Mouse (Mus musculus): ENCODE results near the gene Mthfsd.
A peak's percentile ranks its signal among the peaks of the same experiment; 100 is the strongest.

Gene Mthfsd

DNA sequence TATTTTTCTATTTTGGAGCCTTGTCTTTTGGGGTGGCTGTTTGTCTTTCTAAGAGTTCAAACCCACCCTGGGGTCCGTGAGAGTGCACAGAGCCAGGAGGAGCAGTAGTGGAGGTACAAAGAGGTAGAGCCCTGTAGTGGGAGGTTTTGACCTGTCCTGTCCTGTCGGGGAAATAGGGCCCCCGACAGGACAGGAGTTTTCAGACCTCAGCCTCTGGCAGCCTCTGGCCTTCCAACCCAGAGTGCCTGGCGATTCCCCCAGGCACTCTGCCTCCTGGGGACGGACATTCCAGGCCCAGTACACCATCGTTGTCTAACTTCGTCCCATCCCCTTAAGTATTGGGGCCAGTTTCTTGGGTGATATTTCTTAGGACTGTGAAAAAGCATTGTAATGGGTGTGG lies 14.2 kb upstream of the Mthfsd start:
- no peak for DNase-seq (ENCODE audit: inconsistent age in 2 of 2, low spot score in 1 of 2)

- DNase-seq (ENCODE audit: inconsistent age in 2 of 2, low spot score in 1 of 2), result no peak
These were observed 13.5 kb upstream of the Mthfsd start for GRCm38 (mm10) chr8:121121704-121122103.

DNA sequence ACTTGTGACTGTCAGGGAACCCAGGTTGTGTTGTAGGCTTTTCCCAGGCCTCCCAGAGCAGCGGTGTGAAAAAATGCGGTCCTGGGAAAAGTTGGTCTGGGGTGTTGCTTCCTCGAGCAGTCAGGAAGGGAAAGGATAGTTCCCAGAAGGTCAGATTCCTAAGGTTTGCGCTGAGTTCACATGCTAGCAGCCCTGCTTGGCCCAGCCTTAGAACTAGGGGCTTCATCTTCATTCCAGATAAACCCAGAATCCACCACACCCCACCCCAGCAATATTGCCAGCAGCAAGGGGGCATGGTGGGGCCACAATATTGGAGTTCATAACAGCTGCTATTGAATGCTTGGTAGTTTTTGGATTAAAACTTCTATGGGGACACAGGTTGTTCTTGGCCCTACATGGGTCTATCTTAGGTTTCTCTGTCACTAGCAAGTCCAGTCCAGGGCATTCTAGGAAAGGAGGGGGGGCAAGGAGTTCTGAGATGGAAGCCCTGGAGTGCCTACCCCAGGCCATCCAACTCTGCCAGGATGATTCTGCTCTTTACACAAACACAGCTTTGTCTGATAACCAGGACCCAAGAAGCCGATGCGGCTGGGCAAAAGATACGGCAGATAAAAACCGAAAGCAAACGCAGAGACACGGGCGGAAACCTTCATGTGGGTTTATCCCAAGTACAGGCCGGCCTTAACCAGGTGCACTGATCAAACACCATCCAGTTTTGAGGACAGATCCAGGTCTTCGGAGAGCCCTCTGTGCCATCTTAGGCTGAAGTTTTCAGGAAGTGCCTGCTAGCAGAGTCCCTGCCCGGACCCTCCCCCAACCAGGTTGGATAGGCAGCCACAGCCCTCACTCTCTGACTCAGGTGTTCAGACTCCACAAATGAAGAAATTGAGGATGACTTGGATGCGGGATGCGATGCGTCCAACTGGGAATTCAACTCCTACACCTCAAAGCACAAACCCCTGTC lies 12.5 kb upstream of the Mthfsd start:
- no peak for DNase-seq (ENCODE audit: inconsistent age in 2 of 2, low spot score in 1 of 2)

- no peak for DNase-seq (ENCODE audit: inconsistent age in 2 of 2, low spot score in 1 of 2)
These were observed 11.7 kb upstream of the Mthfsd start for GRCm38 (mm10) chr8:121119635-121120455.

DNA sequence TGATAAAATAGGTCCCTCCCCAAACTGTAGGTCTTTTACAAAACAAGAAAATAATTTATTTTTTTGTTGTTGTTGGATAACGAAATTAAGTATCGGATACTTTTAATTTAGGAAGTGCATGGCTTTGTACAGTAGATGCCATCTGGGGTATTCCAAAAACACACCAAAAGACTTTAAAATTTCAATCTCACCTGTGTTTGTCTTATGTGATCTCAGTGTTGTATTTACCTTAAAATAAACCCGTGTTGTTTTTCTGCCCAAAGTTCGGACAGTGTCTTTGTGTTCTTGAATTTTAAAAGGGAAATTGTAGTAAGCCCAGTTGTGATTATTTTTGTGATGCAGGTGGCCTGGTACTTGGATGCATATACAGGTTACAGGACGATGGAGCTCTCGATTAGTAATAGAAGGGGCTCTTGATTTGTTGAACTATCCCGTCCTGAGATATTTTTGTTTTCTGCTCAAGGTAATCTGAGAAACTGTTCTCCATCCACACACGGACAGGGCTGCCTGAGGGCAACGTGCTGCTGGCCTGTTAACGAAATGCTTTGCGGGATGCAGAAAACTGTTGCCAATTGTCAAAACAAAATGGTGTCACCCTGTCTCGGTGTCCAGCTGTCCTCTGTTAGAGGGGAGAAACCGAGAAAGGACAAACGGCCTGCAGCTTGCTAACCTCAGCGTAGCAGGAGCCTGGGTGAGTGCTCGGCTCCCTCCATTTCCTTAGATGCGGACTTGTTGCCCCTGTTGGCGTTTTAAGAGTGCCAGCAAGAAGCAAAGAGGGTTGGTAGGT lies 10.6 kb upstream of the Mthfsd start:
- no peak for DNase-seq (ENCODE audit: inconsistent age in 2 of 2, low spot score in 1 of 2)

DNA sequence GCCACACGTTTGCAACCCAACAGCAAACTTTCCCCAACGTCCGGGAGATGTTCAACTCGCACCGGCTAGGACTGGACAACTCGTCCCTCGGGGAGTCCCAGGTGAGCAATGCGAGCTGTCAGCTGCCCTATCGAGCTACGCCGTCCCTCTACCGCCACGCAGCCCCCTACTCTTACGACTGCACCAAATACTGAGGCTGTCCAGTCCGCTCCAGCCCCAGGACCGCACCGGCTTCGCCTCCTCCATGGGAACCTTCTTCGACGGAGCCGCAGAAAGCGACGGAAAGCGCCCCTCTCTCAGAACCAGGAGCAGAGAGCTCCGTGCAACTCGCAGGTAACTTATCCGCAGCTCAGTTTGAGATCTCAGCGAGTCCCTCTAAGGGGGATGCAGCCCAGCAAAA lies 9.7 kb upstream of the Mthfsd start:
- DNase-seq (ENCODE audit: inconsistent age in 2 of 2, low spot score in 1 of 2), result no peak

DNA sequence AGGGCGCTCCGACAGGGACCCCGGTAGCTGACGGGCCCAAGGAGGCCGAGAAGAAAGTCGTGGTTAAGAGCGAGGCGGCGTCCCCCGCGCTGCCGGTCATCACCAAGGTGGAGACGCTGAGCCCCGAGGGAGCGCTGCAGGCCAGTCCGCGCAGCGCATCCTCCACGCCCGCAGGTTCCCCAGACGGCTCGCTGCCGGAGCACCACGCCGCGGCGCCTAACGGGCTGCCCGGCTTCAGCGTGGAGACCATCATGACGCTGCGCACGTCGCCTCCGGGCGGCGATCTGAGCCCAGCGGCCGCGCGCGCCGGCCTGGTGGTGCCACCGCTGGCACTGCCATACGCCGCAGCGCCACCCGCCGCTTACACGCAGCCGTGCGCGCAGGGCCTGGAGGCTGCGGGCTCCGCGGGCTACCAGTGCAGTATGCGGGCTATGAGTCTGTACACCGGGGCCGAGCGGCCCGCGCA lies 9.0 kb upstream of the Mthfsd start:
- DNase-seq (ENCODE audit: inconsistent age in 2 of 2, low spot score in 1 of 2), result peak in 1 of 2 experiments; percentile 57

DNA sequence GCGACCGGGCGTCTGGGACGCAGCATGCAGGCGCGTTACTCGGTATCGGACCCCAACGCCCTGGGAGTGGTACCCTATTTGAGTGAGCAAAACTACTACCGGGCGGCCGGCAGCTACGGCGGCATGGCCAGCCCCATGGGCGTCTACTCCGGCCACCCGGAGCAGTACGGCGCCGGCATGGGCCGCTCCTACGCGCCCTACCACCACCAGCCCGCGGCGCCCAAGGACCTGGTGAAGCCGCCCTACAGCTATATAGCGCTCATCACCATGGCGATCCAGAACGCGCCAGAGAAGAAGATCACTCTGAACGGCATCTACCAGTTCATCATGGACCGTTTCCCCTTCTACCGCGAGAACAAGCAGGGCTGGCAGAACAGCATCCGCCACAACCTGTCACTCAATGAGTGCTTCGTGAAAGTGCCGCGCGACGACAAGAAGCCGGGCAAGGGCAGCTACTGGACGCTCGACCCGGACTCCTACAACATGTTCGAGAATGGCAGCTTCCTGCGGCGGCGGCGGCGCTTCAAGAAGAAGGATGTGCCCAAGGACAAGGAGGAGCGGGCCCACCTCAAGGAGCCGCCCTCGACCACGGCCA lies 8.5 kb upstream of the Mthfsd start:
- peak in 1 of 2 experiments; percentile 72 for DNase-seq (ENCODE audit: inconsistent age in 2 of 2, low spot score in 1 of 2)

DNA sequence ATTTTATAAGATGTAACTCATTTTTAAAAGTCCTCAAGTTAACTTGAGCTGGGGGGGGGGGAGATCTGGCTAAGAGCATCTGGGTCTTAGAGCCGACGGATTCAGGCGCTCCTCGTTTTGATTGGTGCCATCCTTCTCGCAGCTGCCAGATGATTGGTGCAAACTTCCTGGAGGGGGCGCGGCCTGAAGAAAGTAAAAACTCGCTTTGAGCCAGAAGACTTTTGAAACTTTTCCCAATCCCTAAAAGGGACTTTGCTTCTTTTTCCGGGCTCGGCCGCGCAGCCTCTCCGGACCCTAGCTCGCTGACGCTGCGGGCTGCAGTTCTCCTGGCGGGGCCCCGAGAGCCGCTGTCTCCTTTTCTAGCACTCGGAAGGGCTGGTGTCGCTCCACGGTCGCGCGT lies 7.8 kb upstream of the Mthfsd start, which contains the start of gene Foxc2:
Gene Foxc2 (plus strand): TSS at position 224 of the 400 bp plus-strand sequence.
- peak; percentile 87 to 95 for DNase-seq (ENCODE audit: inconsistent age in 2 of 2, low spot score in 1 of 2)

DNA sequence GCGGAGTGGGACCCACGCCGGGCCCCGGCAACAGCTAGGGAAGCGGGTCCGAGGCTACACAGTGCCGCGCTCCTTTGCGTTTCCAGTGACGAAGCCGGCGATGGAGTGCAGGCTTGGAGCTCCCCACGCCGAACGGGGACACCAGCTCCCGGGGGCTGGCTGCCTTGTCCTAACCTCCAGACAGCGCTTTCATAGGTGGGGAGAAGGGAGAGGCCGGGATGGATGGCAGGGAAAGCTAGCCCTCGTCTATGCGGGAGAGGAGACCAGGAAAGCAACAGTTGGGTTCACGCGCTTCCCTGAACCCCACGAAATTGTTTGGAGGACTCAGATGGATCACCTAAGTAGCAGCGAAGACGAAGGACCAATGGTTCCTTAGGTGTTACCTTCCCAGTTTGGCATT lies 6.9 kb upstream of the Mthfsd start:
- no peak for DNase-seq (ENCODE audit: inconsistent age in 2 of 2, low spot score in 1 of 2)

DNA sequence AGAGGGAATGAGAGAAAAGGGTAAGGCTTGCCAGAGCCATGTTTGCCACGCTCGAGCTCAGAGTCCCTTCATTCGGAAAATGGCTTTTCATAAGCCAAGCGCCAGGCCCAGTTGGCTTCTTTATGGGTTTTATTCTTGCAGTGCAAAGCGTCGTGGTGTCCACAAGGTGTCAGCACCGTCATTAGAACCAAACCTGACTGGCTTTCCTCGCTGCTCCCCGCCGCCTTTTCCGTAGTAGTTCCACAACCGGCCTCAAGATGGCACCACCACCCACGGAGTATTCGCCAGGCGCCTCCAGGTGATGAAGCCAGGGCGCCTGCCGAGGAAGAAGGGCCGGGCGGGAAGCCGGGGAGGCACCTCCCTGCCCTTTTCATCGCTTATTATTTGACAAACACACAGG lies 5.1 kb upstream of the Mthfsd start:
- DNase-seq (ENCODE audit: inconsistent age in 2 of 2, low spot score in 1 of 2), result peak; percentile 94 to 99

DNA sequence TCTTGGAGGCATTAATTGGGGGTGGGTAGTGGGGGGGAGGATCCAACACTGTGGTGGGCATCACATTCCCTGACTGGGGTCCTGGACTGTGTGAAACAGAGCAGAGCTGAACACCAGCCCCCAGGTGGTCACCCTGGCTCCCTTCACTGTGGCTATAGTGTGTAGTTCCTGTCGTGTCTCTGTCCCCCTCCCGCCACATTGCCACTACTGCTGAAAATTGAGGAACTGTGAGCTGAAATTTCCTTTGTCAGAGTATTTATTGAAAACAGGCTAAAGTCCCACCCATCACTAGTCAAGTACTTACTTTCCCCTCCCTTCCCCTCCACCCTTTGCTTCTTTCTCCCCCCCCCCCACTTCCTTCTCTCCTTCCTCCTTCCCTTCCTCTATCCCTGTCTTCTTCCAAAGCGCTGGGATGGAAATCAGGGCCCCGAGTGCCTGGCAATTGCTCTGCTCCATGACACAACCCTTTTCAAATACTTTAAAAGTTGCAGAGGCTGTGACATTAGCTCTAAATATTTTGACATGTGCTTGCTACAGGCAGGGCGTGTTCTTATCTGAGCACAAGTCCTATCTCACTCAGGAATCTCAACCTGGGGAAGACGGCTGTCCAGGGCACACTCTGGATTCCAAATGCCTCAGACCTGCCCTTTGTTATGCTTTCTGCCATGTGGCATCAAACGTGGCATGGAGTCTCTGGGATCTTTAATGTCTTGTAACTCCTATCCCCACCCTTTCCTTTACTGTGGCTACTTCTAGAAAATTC lies 3.1 kb upstream of the Mthfsd start:
- no peak for DNase-seq (ENCODE audit: inconsistent age in 2 of 2, low spot score in 1 of 2)

- no peak for DNase-seq (ENCODE audit: inconsistent age in 2 of 2, low spot score in 1 of 2)
These were observed 465 bp upstream of the Mthfsd start for GRCm38 (mm10) chr8:121108657-121109056.

- peak; percentile 71 to 91 for DNase-seq (ENCODE audit: inconsistent age in 2 of 2, low spot score in 1 of 2)
These were observed 4.0 kb downstream of the Mthfsd start for GRCm38 (mm10) chr8:121104049-121104818.

DNA sequence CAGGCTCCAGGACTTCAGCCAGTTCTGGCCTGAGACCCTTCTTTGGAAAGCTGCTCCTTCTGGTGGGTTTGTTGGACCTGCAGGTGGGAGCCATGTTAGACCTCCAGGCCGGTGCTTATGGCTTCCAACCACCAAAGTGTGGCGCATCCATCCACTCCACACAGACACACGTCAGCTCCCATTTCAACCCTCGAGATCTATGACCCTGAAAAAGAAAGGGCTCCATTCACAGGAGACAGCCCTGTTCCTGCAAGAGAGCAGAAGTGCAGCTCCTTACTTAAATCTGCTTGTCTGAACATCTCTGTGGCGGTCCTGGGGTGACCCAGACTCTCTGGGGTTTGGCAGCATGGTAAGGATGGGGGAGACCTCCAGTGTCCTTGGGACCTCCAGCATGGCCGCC lies 14.7 kb downstream of the Mthfsd start:
- DNase-seq (ENCODE audit: inconsistent age in 2 of 2, low spot score in 1 of 2), result no peak

- peak; percentile 83 to 93 for DNase-seq (ENCODE audit: inconsistent age in 2 of 2, low spot score in 1 of 2)
These were observed 15.6 kb downstream of the Mthfsd start for GRCm38 (mm10) chr8:121092627-121093026.

DNA sequence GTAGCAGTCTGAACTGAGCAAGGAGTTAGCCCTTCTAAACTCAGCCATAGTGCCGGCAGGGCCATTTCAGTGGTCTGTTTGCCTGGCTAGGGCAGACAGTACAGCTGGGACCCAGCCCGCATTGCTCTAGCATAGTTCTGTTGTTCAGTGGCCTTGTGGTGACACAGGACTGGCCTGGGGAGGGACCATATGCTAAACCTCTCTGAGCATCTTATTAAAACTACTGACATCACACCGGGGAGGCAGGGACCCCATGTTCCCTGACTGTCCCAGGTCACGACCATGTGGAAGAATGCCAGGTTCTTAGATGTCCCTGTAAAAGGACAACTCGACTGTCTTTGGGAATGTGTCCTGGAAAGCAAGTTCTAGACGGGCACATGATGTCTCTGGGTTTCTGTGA lies 16.1 kb downstream of the Mthfsd start:
- peak in 1 of 2 experiments; percentile 79 for DNase-seq (ENCODE audit: inconsistent age in 2 of 2, low spot score in 1 of 2)

DNA sequence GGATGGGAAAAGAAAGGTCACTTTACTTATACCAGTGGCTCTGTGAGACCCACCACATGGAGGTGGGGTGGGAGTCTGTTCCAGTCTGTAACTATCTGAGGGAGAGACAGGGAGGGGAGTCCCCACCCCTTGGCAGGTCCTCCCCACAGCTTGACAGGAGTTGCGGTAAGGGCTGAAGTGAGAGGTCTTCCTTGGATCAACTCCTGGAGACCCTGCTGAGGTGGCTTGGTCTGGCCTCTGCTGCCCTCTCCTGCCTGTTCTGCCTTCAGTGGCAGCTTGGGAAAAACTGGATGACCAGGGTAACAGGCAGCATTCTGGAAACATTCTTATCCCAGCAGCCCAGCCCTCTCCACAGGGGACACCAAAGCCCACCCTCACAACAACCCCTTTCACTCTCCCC lies 17.5 kb downstream of the Mthfsd start:
- no peak for DNase-seq (ENCODE audit: inconsistent age in 2 of 2, low spot score in 1 of 2)

All from adrenal gland, adult (tissue).